8 mouse cellular contexts compared by ENCODE assay signal in the genomic region with DNA sequence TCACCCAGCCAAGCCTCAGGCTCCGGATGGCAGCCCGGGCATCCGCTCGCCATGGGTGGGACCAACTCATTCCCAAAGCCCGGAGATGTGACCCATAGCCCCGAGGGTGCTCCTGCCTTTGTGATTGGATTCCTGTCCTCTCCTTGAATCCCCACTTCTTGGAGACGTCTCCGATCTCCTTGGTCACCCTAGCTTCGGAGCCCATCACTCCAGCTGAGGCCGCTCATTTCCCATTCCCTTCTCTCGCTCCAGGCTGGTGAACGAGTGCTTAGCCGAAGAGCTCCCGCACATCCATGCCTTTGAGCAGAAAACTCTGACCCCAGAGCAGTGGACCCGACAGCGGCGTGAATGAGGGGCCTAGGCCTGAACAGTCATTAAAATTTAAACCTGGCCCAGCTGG. TPM values are rescaled to one million over a fixed set of nuclear protein-coding genes. Genes with fewer than 3 reads are reported as not detected.
DNase-seq lines count a peak whose midpoint lies in the region; ATAC-seq and TF ChIP-seq lines count a peak whose summit lies in the region.

No protein-coding gene starts in this region.

- H3K9me3 ChIP-seq in embryonic facial prominence, embryonic 14.5 days (ENCODE audit: control insufficient read depth, low read length) = no peaks in the 10 kb centered on the region
- H3K9me3 ChIP-seq in intestine, embryonic 16.5 days (ENCODE audit: control insufficient read depth, low read length) = no peaks in the 10 kb centered on the region
- no peaks in the 10 kb centered on the region for H3K9me3 ChIP-seq in neural tube, embryonic 14.5 days (ENCODE audit: control insufficient read depth, low read length)

- H3K36me3 ChIP-seq in embryonic facial prominence, embryonic 14.5 days (ENCODE audit: control insufficient read depth, insufficient read depth, low read length) = peaks cover 8% of the 10 kb centered on the region
- H3K36me3 ChIP-seq in intestine, embryonic 16.5 days (ENCODE audit: control insufficient read depth, insufficient read depth, low read length) = peaks cover 4% of the 10 kb centered on the region; the same call in 1 of the 2 replicates
- peaks cover 7% of the 10 kb centered on the region for H3K36me3 ChIP-seq in neural tube, embryonic 14.5 days (ENCODE audit: control insufficient read depth, insufficient read depth, low read length)

- no peak for TF ChIP-seq POLR2A in lung, adult 2 months (IDR thresholded peaks at IDR 0.05; ENCODE audit: borderline replicate concordance, extremely low read depth, low read depth, low read length)

- intact Hi-C loops in left cerebral cortex, postnatal 10 days (cut with DNase I) = no loop called here

- 2% methylated on average over 17 of the region's 17 CpGs for WGBS in lung, adult 2 months
- 4% methylated on average over 17 of the region's 17 CpGs for WGBS in embryonic facial prominence, embryonic 14.5 days
- 3% methylated on average over 17 of the region's 17 CpGs for WGBS in intestine, embryonic 16.5 days
- 2% methylated on average over 17 of the region's 17 CpGs for WGBS in neural tube, embryonic 14.5 days

- peaks cover 9% of the 10 kb centered on the region for H3K4me1 ChIP-seq in lung, adult 2 months (ENCODE audit: control insufficient read depth, insufficient read depth, low read length)
- H3K4me1 ChIP-seq in embryonic facial prominence, embryonic 14.5 days (ENCODE audit: control insufficient read depth, insufficient read depth, low read length) = 0 out of 2 replicates have a peak, but pooled peaks cover 5% of the 10 kb centered on the region
- H3K4me1 ChIP-seq in intestine, embryonic 16.5 days (ENCODE audit: control insufficient read depth, insufficient read depth, low read length) = peaks cover 17% of the 10 kb centered on the region
- H3K4me1 ChIP-seq in neural tube, embryonic 14.5 days (ENCODE audit: control insufficient read depth, insufficient read depth, low read length) = peaks cover 15% of the 10 kb centered on the region

- TF ChIP-seq CTCF in lung, adult 2 months (IDR thresholded peaks at IDR 0.05; ENCODE audit: insufficient read depth, low read length) = no peak

- H3K9ac ChIP-seq in embryonic facial prominence, embryonic 14.5 days (ENCODE audit: low read depth, low read length) = peak overlapping the region; percentile 94
- peak overlapping the region; percentile 83 for H3K9ac ChIP-seq in intestine, embryonic 16.5 days (ENCODE audit: low read depth, low read length)
- peak overlapping the region; percentile 65 for H3K9ac ChIP-seq in neural tube, embryonic 14.5 days (replicated peaks; ENCODE audit: low read depth, low read length)

- ATAC-seq in embryonic facial prominence, embryonic 14.5 days (ENCODE audit: low read depth) = no peak
- no peak for ATAC-seq in intestine, embryonic 16.5 days
- ATAC-seq in neural tube, embryonic 14.5 days (ENCODE audit: low read depth) = no peak

- no peak for DNase-seq in lung, adult 2 months
- no peak for DNase-seq in lung, adult 18-20 months
- DNase-seq in embryonic facial prominence, embryonic 14.5 days (ENCODE audit: low spot score) = no peak
- DNase-seq in left cerebral cortex, postnatal 10 days (ENCODE audit: extremely low spot score in 1 of 2, low spot score in 2 of 2) = no peak
- DNase-seq in left cerebral cortex, adult 18-20 months (ENCODE audit: low spot score in 2 of 2) = no peak
- DNase-seq in ovary, postnatal 36 days (ENCODE audit: low spot score) = no peak

- peak overlapping the region; percentile 89 for H3K4me3 ChIP-seq in lung, adult 2 months (replicated peaks; ENCODE audit: extremely low read depth, low read depth, low read length)
- H3K4me3 ChIP-seq in embryonic facial prominence, embryonic 14.5 days (ENCODE audit: low read depth, low read length) = peak overlapping the region; percentile 89
- H3K4me3 ChIP-seq in intestine, embryonic 16.5 days (ENCODE audit: low read length) = peak overlapping the region; percentile 92
- H3K4me3 ChIP-seq in neural tube, embryonic 14.5 days (ENCODE audit: low read depth, low read length) = peak overlapping the region; percentile 71

- H3K4me2 ChIP-seq in embryonic facial prominence, embryonic 14.5 days (ENCODE audit: low read depth, low read length) = peak overlapping the region; percentile 79
- H3K4me2 ChIP-seq in intestine, embryonic 16.5 days (ENCODE audit: low read depth, low read length) = peak overlapping the region; percentile 94
- H3K4me2 ChIP-seq in neural tube, embryonic 14.5 days (ENCODE audit: low read depth, low read length) = peak overlapping the region; percentile 93

- no peak overlapping the region for H3K27ac ChIP-seq in embryonic facial prominence, embryonic 14.5 days (replicated peaks; ENCODE audit: low read depth, low read length)
- peak overlapping the region; percentile 21; the same call in 1 of the 2 replicates for H3K27ac ChIP-seq in intestine, embryonic 16.5 days (ENCODE audit: low read length)
- no peak overlapping the region for H3K27ac ChIP-seq in neural tube, embryonic 14.5 days (ENCODE audit: low read depth, low read length)

- no peaks in the 10 kb centered on the region for H3K27me3 ChIP-seq in embryonic facial prominence, embryonic 14.5 days (replicated peaks; ENCODE audit: control insufficient read depth, insufficient read depth, low read length)
- H3K27me3 ChIP-seq in intestine, embryonic 16.5 days (replicated peaks; ENCODE audit: control insufficient read depth, insufficient read depth, low read length) = no peaks in the 10 kb centered on the region
- no peaks in the 10 kb centered on the region for H3K27me3 ChIP-seq in neural tube, embryonic 14.5 days (ENCODE audit: control insufficient read depth, insufficient read depth, low read length)

RNA-seq across cellular contexts. Expression of gene Slx1b, which starts 0.7 kb away (rescaled TPM):
- polyA plus RNA-seq in lung, adult 2 months (2012; rRNA removed) = 23.4 and 27.7 TPM in 2 replicates
- polyA plus RNA-seq in embryonic facial prominence, embryonic 14.5 days (2014; fragmentation: Nextera tagmentation; extraction: Ambion mirVana) = 5.3 and 6.4 TPM in 2 replicates
- 8.3 and 8.9 TPM in 2 replicates for polyA plus RNA-seq in intestine, embryonic 16.5 days (2015; fragmentation: Nextera tagmentation; extraction: Ambion mirVana)
- 11.2 and 13.1 TPM in 2 replicates for polyA plus RNA-seq in neural tube, embryonic 14.5 days (2014; fragmentation: Nextera tagmentation; extraction: Ambion mirVana)
- total RNA-seq in left cerebral cortex, postnatal 10 days (2021) = 10 to 100 TPM; 21.6 to 22.5 TPM
- total RNA-seq in left cerebral cortex, adult 18-20 months (2021) = 10 to 100 TPM; 14.5 to 15.1 TPM

RNA-seq across cellular contexts. Expression of gene Bola2, which starts 1.1 kb away (rescaled TPM):
- 38.2 and 39.6 TPM in 2 replicates for polyA plus RNA-seq in lung, adult 2 months (2012; rRNA removed)
- polyA plus RNA-seq in embryonic facial prominence, embryonic 14.5 days (2014; fragmentation: Nextera tagmentation; extraction: Ambion mirVana) = 108 and 130 TPM in 2 replicates
- polyA plus RNA-seq in intestine, embryonic 16.5 days (2015; fragmentation: Nextera tagmentation; extraction: Ambion mirVana) = 111 and 112 TPM in 2 replicates
- polyA plus RNA-seq in neural tube, embryonic 14.5 days (2014; fragmentation: Nextera tagmentation; extraction: Ambion mirVana) = 132 and 140 TPM in 2 replicates
- 100 to 1,000 TPM; 118 to 124 TPM for total RNA-seq in left cerebral cortex, postnatal 10 days (2021)
- total RNA-seq in left cerebral cortex, adult 18-20 months (2021) = 10 to 100 TPM; 90.5 to 94.8 TPM

RNA-seq across cellular contexts. Expression of gene Coro1a, which starts 11.3 kb away (rescaled TPM):
- 208 and 229 TPM in 2 replicates for polyA plus RNA-seq in lung, adult 2 months (2012; rRNA removed)
- polyA plus RNA-seq in embryonic facial prominence, embryonic 14.5 days (2014; fragmentation: Nextera tagmentation; extraction: Ambion mirVana) = 44.9 and 45.2 TPM in 2 replicates
- polyA plus RNA-seq in intestine, embryonic 16.5 days (2015; fragmentation: Nextera tagmentation; extraction: Ambion mirVana) = 38.0 and 38.7 TPM in 2 replicates
- 98.8 and 104 TPM in 2 replicates for polyA plus RNA-seq in neural tube, embryonic 14.5 days (2014; fragmentation: Nextera tagmentation; extraction: Ambion mirVana)
- total RNA-seq in left cerebral cortex, postnatal 10 days (2021) = 100 to 1,000 TPM; 178 to 199 TPM
- total RNA-seq in left cerebral cortex, adult 18-20 months (2021) = 100 to 1,000 TPM; 161 to 166 TPM

RNA-seq across cellular contexts. Expression of gene Sult1a1, which starts 20.1 kb away (rescaled TPM):
- polyA plus RNA-seq in lung, adult 2 months (2012; rRNA removed) = 55.6 and 69.2 TPM in 2 replicates
- 13.5 and 17.9 TPM in 2 replicates for polyA plus RNA-seq in embryonic facial prominence, embryonic 14.5 days (2014; fragmentation: Nextera tagmentation; extraction: Ambion mirVana)
- 7.5 and 7.6 TPM in 2 replicates for polyA plus RNA-seq in intestine, embryonic 16.5 days (2015; fragmentation: Nextera tagmentation; extraction: Ambion mirVana)
- 0.59 and 2.2 TPM in 2 replicates for polyA plus RNA-seq in neural tube, embryonic 14.5 days (2014; fragmentation: Nextera tagmentation; extraction: Ambion mirVana)
- total RNA-seq in left cerebral cortex, postnatal 10 days (2021) = 1 to 10 TPM; 2.7 to 8.2 TPM
- total RNA-seq in left cerebral cortex, adult 18-20 months (2021) = 10 to 100 TPM in 1 of 2 experiments, 1 to 10 TPM in 1; 8.1 to 12.9 TPM

RNA-seq across cellular contexts. Expression of gene Sgf29, which starts 47.2 kb away (rescaled TPM):
- 36.4 and 43.4 TPM in 2 replicates for polyA plus RNA-seq in lung, adult 2 months (2012; rRNA removed)
- 40.8 and 45.4 TPM in 2 replicates for polyA plus RNA-seq in embryonic facial prominence, embryonic 14.5 days (2014; fragmentation: Nextera tagmentation; extraction: Ambion mirVana)
- 42.7 and 49.8 TPM in 2 replicates for polyA plus RNA-seq in intestine, embryonic 16.5 days (2015; fragmentation: Nextera tagmentation; extraction: Ambion mirVana)
- 58.0 and 61.5 TPM in 2 replicates for polyA plus RNA-seq in neural tube, embryonic 14.5 days (2014; fragmentation: Nextera tagmentation; extraction: Ambion mirVana)
- total RNA-seq in left cerebral cortex, postnatal 10 days (2021) = 10 to 100 TPM; 32.8 to 42.3 TPM
- total RNA-seq in left cerebral cortex, adult 18-20 months (2021) = 10 to 100 TPM; 30.5 to 32.9 TPM
